Mouse (Mus musculus) small intestine, adult 10 weeks (tissue): ENCODE data around the gene Gm42421. TPM values are rescaled to one million over a fixed set of nuclear protein-coding genes. Genes with fewer than 3 reads are reported as not detected.

Experiments used
- polyA plus RNA-seq: library from polyadenylated mRNA; stranded (reverse); fragments of 350-450 nt; fragmentation: Illumina TruSeq; extraction: RNeasy Lipid Tissue Mini Kit (QIAGEN cat#74804); gene quantifications from one replicate; pipeline ENCODE4 v1.2.3, GENCODE M21; 2014; ENCODE audit warnings: low replicate concordance

Gm42421 gene
- polyA plus RNA-seq: 1.4 TPM

DNA sequence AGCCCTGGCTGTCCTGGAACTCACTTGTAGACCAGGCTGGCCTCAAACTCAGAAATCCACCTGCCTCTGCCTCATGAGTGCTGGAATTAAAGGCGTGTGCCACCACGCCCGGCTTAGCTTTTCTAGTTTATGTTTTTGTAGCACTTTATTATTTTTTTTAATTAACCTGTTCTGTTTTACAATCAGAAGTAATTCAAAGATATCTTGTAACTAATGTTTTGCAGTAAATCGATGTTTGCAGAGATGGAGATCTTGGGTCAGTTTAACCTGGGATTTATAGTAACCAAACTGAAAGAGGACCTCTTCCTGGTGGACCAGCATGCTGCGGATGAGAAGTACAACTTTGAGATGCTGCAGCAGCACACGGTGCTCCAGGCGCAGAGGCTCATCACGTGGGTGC is at the start of gene Gm42421:
TSS of gene Gm42421 (plus strand) at position 301 of the 400 bp plus-strand sequence.

DNA sequence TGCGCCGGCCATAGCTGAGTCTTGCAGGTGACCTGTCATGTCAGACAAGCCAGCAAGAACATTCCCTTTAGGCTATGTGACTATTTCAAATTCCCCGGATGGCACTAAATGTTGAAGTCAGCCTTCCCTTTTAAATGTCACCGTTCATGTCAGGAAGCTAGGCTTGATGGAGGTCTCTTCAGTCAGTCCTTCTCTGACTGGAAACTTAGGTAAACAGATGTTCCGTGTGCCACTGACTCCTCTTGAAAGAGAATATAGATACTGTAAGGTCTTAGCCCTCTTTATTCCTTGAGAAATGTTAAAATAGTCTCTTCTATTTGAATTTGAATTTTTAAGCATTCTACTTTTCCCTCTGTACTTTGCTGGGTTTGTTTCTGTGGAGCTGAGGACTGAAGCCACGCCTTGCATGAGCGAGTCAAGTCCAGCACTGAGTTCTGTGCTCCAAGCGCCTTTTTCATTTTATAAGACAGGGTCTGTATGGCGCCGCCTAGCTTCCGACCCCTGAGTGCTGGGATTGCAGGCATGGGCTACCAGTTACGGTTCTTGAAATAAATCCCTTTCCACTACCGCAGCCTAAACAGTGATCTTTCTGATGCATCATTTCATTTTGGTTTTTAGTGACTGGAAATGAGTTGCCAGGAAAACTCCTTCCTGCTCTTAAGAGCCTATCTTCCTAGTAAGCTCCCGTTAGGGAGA is 30.2 kb upstream of the Gm42421 start, which contains the start of gene Ankrd61:
TSS of gene Ankrd61 (minus strand) at position 51 of the 696 bp plus-strand sequence.

DNA sequence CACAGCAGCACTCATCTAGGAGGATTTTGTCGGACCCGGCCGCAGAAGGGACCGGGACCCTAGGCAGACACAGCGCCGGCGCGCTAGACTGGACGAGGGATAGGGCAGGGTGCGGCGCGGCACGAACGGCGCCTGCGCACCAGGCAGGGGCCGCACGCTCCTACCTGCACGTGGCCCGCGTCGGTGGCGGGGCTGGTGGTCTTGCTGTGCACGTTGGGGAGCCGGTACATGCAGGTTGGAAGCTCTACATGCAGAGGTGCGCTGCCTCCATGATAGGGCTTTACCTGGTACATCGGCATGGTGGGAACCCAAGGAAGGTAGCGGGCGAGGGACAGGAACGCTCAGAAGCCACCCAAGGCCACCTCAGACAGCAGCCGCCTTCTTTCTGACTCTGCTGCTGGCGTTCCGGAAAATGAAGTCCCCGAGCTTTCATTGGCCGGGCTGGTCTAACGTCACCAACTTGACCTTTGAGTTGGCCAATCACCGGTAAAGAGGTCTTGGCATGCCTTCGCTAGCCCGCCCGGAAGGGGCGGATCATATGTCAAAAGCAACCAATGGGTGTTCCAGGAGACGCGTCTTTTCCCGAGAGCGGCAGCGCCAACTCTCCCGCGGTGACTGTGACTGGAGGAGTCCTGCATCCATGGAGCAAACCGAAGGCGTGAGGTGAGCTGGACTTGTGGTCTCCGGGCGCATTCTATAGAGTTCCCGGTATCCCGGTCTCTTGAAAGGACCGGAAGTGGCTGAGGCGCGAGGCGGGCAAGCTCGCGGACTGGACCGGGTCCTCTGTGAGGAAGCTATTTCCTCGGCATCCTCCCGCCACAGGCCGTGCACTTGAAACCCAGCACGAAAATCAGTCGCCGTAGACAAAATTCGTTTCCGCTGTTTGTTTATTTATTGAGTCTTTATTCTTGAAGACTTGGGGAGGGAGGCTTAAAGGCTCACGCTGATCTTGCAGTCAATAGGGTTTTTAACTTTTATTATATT is 18.3 kb upstream of the Gm42421 start, which contains the start of the genes Aimp2 and Pms2:
TSS of gene Aimp2 (minus strand) at position 431 of the 984 bp plus-strand sequence.
TSS of gene Pms2 (plus strand) at position 548 of the 984 bp plus-strand sequence.

DNA sequence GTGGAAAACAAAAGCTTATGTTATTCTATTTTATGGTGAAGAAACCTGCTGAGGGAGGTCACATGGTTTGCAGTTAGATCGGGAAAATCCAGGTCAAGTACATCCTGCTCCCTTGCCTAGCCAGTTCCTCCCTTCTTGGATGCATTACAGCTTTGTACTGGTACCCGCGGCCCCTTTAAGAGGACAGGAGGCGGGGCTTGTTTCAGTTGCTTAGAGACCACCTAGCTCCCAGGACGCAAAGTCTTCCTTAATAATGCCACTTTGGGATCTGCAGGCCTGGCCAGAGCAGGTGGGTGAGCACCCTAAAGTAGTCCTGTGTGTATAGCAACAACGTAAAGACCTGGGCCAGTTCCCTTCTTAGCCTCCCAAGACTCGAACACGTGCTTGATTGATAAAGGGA is 4.9 kb downstream of the Gm42421 start, which contains the start of gene Rsph10b:
TSS of gene Rsph10b (plus strand) at position 205 of the 400 bp plus-strand sequence.

Other genes starting within 250 kb of the Gm42421 start
- gene Usp42, start 195.9 kb upstream of the Gm42421 start, polyA plus RNA-seq: 13.9 TPM
- gene Eif2ak1, start 110.4 kb upstream of the Gm42421 start, polyA plus RNA-seq: 62.4 TPM
- gene Ankrd61, start 30.5 kb upstream of the Gm42421 start, polyA plus RNA-seq: not detected
- gene Aimp2, start 18.3 kb upstream of the Gm42421 start, polyA plus RNA-seq: 3.3 TPM
- 6.9 TPM for gene Pms2, start 18.2 kb upstream of the Gm42421 start, polyA plus RNA-seq
- not detected for gene Rsph10b, start 4.9 kb downstream of the Gm42421 start, polyA plus RNA-seq
- 156 TPM for gene Ccz1, start 86.7 kb downstream of the Gm42421 start, polyA plus RNA-seq
- 4.7 TPM for gene Ocm, start 98.5 kb downstream of the Gm42421 start, polyA plus RNA-seq
- 15.6 TPM for gene Lmtk2, start 172.3 kb downstream of the Gm42421 start, polyA plus RNA-seq